Mouse (Mus musculus): ENCODE data around the gene Disp2. TPM values are rescaled to one million over a fixed set of nuclear protein-coding genes. Genes with fewer than 3 reads are reported as not detected.

Gene Disp2
- total and polyA plus RNA-seq, 2 experiments from 2014 or later, result 0.03 to 0.38 TPM

GRCm38 (mm10) chr2:118775396-118775795 is 4.1 kb upstream of the Disp2 start:
- no peak for TF ChIP-seq CTCF (IDR thresholded peaks at IDR 0.05; ENCODE audit: low read depth)
- TF ChIP-seq EP300 (IDR thresholded peaks at IDR 0.05; ENCODE audit: low read depth), result no peak
- no peaks in the 10 kb centered on the region for H3K4me1 ChIP-seq (ENCODE audit: control insufficient read depth, insufficient read depth)
- 0 out of 2 replicates have a peak, but pooled peaks cover 4% of the 10 kb centered on the region for H3K27me3 ChIP-seq (ENCODE audit: control insufficient read depth, insufficient read depth, low read length)
- no peak overlapping the region for H3K27ac ChIP-seq (ENCODE audit: low read depth)
- DNase-seq (ENCODE audit: low spot score) (no peak), ATAC-seq (ENCODE audit: insufficient read depth, low read depth) (no peak)
- H3K4me3 ChIP-seq (ENCODE audit: low read depth, low read length), result no peak overlapping the region
- no peaks in the 10 kb centered on the region for H3K36me3 ChIP-seq (replicated peaks; ENCODE audit: control insufficient read depth, insufficient read depth, low read length)
- no peak overlapping the region for H3K4me2 ChIP-seq (ENCODE audit: low read depth, low read length)
- H3K9me3 ChIP-seq (replicated peaks; ENCODE audit: control insufficient read depth, low read length), result no peaks in the 10 kb centered on the region
- 58% methylated on average over 1 of the region's 1 CpGs for WGBS
- H3K9ac ChIP-seq (replicated peaks; ENCODE audit: low read depth, low read length), result no peak overlapping the region

GRCm38 (mm10) chr2:118775846-118776245 is 3.7 kb upstream of the Disp2 start:
- Histone ChIP-seq H3K27me3 (ENCODE audit: control insufficient read depth, insufficient read depth, low read length) (0 out of 2 replicates have a peak, but pooled peaks cover 4% of the 10 kb centered on the region), H3K4me3 (ENCODE audit: low read depth, low read length) (no peak overlapping the region), H3K4me1 (ENCODE audit: control insufficient read depth, insufficient read depth) (no peaks in the 10 kb centered on the region), H3K36me3 (replicated peaks; ENCODE audit: control insufficient read depth, insufficient read depth, low read length) (no peaks in the 10 kb centered on the region), H3K9me3 (replicated peaks; ENCODE audit: control insufficient read depth, low read length) (no peaks in the 10 kb centered on the region), H3K9ac (replicated peaks; ENCODE audit: low read depth, low read length) (no peak overlapping the region), H3K4me2 (ENCODE audit: low read depth, low read length) (no peak overlapping the region), H3K27ac (ENCODE audit: low read depth) (peak overlapping the region; percentile 2; the same call in 1 of the 2 replicates)
- peak; percentile 44; the same call in 1 of the 2 replicates for ATAC-seq (ENCODE audit: insufficient read depth, low read depth)
- DNase-seq (ENCODE audit: low spot score), result no peak
- TF ChIP-seq EP300 (IDR thresholded peaks at IDR 0.05; ENCODE audit: low read depth) (no peak), CTCF (IDR thresholded peaks at IDR 0.05; ENCODE audit: low read depth) (no peak)
- 70% methylated on average over 3 of the region's 4 CpGs for WGBS

DNA sequence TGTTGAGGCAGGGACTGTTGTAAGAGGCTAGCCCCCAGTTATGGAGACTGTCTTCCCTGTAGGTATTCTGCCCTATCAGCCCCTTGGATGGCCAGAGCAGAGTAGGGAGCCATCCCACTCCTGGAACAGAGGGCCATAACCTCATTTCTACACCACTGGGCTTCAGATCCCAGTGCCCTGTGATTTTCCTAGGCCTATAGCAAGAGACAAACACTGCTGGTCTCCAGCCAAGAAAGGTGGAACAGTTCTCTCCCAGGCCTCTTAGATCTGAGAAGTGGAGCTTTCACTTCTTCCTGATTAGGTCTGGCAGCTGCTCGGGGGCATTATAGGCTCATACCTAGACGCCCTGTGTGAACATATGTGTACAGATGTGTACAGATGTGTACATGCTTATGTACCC is 3.2 kb upstream of the Disp2 start:
- no peaks in the 10 kb centered on the region for H3K4me1 ChIP-seq (ENCODE audit: control insufficient read depth, insufficient read depth)
- DNase-seq (ENCODE audit: low spot score) (no peak), ATAC-seq (ENCODE audit: insufficient read depth, low read depth) (no peak)
- no peak overlapping the region for H3K9ac ChIP-seq (replicated peaks; ENCODE audit: low read depth, low read length)
- no peaks in the 10 kb centered on the region for H3K9me3 ChIP-seq (replicated peaks; ENCODE audit: control insufficient read depth, low read length)
- no peak for TF ChIP-seq EP300 (IDR thresholded peaks at IDR 0.05; ENCODE audit: low read depth)
- H3K4me3 ChIP-seq (ENCODE audit: low read depth, low read length), result no peak overlapping the region
- H3K27ac ChIP-seq (ENCODE audit: low read depth), result peak overlapping the region; percentile 2; the same call in 1 of the 2 replicates
- 0 out of 2 replicates have a peak, but pooled peaks cover 4% of the 10 kb centered on the region for H3K27me3 ChIP-seq (ENCODE audit: control insufficient read depth, insufficient read depth, low read length)
- no peaks in the 10 kb centered on the region for H3K36me3 ChIP-seq (replicated peaks; ENCODE audit: control insufficient read depth, insufficient read depth, low read length)
- H3K4me2 ChIP-seq (ENCODE audit: low read depth, low read length), result no peak overlapping the region
- 42% methylated on average over 2 of the region's 2 CpGs for WGBS

DNA sequence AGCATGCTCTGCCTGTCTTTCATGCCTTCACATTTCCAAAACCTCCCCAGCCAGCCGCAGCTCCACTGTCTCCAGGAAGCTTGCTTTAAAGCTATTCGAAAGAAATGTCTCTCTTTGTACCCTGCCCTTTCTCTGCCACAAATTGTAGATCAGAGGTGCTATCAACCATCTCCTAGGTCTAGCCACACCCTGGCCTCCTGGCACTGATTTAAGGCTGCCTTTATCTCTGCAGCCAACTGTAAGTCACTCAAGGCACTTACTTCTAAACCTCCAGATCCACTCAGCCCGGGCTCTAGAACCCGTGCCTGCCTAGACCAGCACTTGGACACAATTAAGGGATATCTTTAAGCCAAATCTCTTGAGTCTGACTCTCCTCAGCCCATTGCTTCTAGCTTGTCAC is 1.1 kb upstream of the Disp2 start:
- TF ChIP-seq CTCF (IDR thresholded peaks at IDR 0.05; ENCODE audit: low read depth) (no peak), EP300 (IDR thresholded peaks at IDR 0.05; ENCODE audit: low read depth) (no peak)
- H3K36me3 ChIP-seq (replicated peaks; ENCODE audit: control insufficient read depth, insufficient read depth, low read length), result no peaks in the 10 kb centered on the region
- H3K4me1 ChIP-seq (ENCODE audit: control insufficient read depth, insufficient read depth), result no peaks in the 10 kb centered on the region
- no peak overlapping the region for H3K27ac ChIP-seq (ENCODE audit: low read depth)
- 62% methylated on average over 4 of the region's 4 CpGs for WGBS
- H3K27me3 ChIP-seq (ENCODE audit: control insufficient read depth, insufficient read depth, low read length), result 0 out of 2 replicates have a peak, but pooled peaks cover 4% of the 10 kb centered on the region
- ATAC-seq (ENCODE audit: insufficient read depth, low read depth) (no peak), DNase-seq (ENCODE audit: low spot score) (no peak)
- no peak overlapping the region for H3K9ac ChIP-seq (replicated peaks; ENCODE audit: low read depth, low read length)
- H3K4me3 ChIP-seq (ENCODE audit: low read depth, low read length), result no peak overlapping the region
- no peak overlapping the region for H3K4me2 ChIP-seq (ENCODE audit: low read depth, low read length)
- no peaks in the 10 kb centered on the region for H3K9me3 ChIP-seq (replicated peaks; ENCODE audit: control insufficient read depth, low read length)

DNA sequence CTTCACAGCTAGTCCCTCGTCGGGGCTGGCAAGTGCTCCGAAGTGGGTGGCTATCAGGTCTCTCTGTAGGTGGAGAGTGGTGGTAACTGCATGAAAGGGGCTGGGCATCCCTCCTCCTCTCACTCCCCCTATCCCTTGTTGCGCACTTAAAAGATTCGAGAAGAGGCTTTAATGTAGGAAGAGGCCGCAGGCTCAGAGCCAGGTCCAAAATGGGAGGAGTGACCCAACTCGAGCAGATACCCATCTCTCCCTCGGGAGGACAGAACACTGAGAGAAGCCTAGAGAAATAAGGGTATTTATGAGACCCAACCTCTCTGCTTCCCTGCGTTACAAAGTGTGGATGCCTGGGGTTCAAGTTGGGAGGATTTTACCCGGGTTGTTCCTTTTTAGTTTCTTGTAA is 454 bp upstream of the Disp2 start:
- DNase-seq (ENCODE audit: low spot score) (no peak), ATAC-seq (ENCODE audit: insufficient read depth, low read depth) (no peak)
- 10% methylated on average over 10 of the region's 10 CpGs for WGBS
- Histone ChIP-seq H3K9ac (replicated peaks; ENCODE audit: low read depth, low read length) (no peak overlapping the region), H3K27me3 (ENCODE audit: control insufficient read depth, insufficient read depth, low read length) (0 out of 2 replicates have a peak, but pooled peaks cover 4% of the 10 kb centered on the region), H3K4me1 (ENCODE audit: control insufficient read depth, insufficient read depth) (no peaks in the 10 kb centered on the region), H3K36me3 (replicated peaks; ENCODE audit: control insufficient read depth, insufficient read depth, low read length) (no peaks in the 10 kb centered on the region), H3K4me3 (ENCODE audit: low read depth, low read length) (peak overlapping the region; percentile 27; the same call in 1 of the 2 replicates), H3K27ac (ENCODE audit: low read depth) (no peak overlapping the region), H3K4me2 (ENCODE audit: low read depth, low read length) (peak overlapping the region; percentile 57), H3K9me3 (replicated peaks; ENCODE audit: control insufficient read depth, low read length) (no peaks in the 10 kb centered on the region)
- TF ChIP-seq EP300 (IDR thresholded peaks at IDR 0.05; ENCODE audit: low read depth), result no peak
- TF ChIP-seq CTCF (IDR thresholded peaks at IDR 0.05; ENCODE audit: low read depth), result no peak

- no peak overlapping the region for H3K4me2 ChIP-seq (ENCODE audit: low read depth, low read length)
- no peak overlapping the region for H3K27ac ChIP-seq (ENCODE audit: low read depth)
- no peak overlapping the region for H3K4me3 ChIP-seq (ENCODE audit: low read depth, low read length)
- no peak for TF ChIP-seq CTCF (IDR thresholded peaks at IDR 0.05; ENCODE audit: low read depth)
- TF ChIP-seq EP300 (IDR thresholded peaks at IDR 0.05; ENCODE audit: low read depth), result no peak
- H3K27me3 ChIP-seq (ENCODE audit: control insufficient read depth, insufficient read depth, low read length), result 0 out of 2 replicates have a peak, but pooled peaks cover 4% of the 10 kb centered on the region
- DNase-seq (ENCODE audit: low spot score) (no peak), ATAC-seq (ENCODE audit: insufficient read depth, low read depth) (no peak)
- 56% methylated on average over 1 of the region's 1 CpGs for WGBS
- H3K4me1 ChIP-seq (ENCODE audit: control insufficient read depth, insufficient read depth), result no peaks in the 10 kb centered on the region
- no peak overlapping the region for H3K9ac ChIP-seq (replicated peaks; ENCODE audit: low read depth, low read length)
- H3K36me3 ChIP-seq (replicated peaks; ENCODE audit: control insufficient read depth, insufficient read depth, low read length), result no peaks in the 10 kb centered on the region
- no peaks in the 10 kb centered on the region for H3K9me3 ChIP-seq (replicated peaks; ENCODE audit: control insufficient read depth, low read length)
Measured at GRCm38 (mm10) chr2:118781115-118781514, 1.6 kb downstream of the Disp2 start.

All from heart, postnatal 0 days (tissue).